Mouse (Mus musculus): ENCODE results near the gene Paqr6.

GRCm38 (mm10) chr3:88415668-88416067 is 51.3 kb downstream of the Paqr6 start:
- TF ChIP-seq CTCF (conservative IDR thresholded peaks at IDR 0.05; ENCODE audit: insufficient read depth, insufficient read length, low read depth, low read length) = no peak
- no peak for TF ChIP-seq POLR2A (IDR thresholded peaks at IDR 0.05; ENCODE audit: low read depth, low read length)

All from kidney, adult 2 months (tissue).